ENCODE assay signal across 15 mouse cellular contexts in the genomic region with DNA sequence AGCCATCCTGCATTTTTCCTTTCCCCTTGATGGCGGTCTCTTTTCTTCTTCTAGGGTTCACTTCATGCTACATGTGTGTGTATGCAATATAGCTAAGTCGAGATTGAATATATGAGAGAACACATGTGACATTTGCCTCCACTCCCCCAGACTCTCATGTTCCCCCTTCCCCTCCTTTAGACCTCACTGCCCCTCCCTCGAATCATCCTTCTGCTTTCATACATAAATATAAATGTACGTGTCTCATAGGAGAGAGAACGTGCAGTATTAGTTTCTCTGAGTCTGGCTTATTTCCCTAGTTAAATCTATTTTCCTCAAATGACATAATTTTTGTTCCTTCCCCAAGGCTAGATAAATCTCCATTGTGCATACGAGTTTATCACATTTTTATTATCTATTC.
"Had no signal": no experiment of that assay in that cellular context is flagged by ENCODE, and none has a peak within 500 bp of the region (broad histone marks: within the 10 kb centered on the region; RNA-seq: fewer than 3 reads in every experiment).

No protein-coding gene starts in this region.

- DNase-seq: retina, postnatal 1 day; right cerebral cortex, adult 18-20 months; right cerebral cortex, postnatal 14 days; right cerebral cortex, postnatal 25 days; right cerebral cortex, postnatal 4 days; spleen, adult 18-20 months; thymus, adult 18-20 months; thymus, adult 2 months; thymus, postnatal 14 days; thymus, postnatal 25 days; thymus, postnatal 36 days; thymus, postnatal 4 days had no signal

- H3K4me3 ChIP-seq: neural tube, embryonic 12.5 days; stomach, embryonic 15.5 days had no signal

- H3K27ac ChIP-seq: neural tube, embryonic 12.5 days; stomach, embryonic 15.5 days; stomach, postnatal 0 days had no signal

- H3K4me2 ChIP-seq: neural tube, embryonic 12.5 days; stomach, embryonic 15.5 days had no signal

- H3K9me3 ChIP-seq: stomach, embryonic 15.5 days had no signal

- H3K36me3 ChIP-seq: neural tube, embryonic 12.5 days; stomach, embryonic 15.5 days had no signal

- H3K4me1 ChIP-seq: neural tube, embryonic 12.5 days; stomach, embryonic 15.5 days had no signal

- H3K9ac ChIP-seq: neural tube, embryonic 12.5 days; stomach, embryonic 15.5 days had no signal

- H3K27me3 ChIP-seq: neural tube, embryonic 12.5 days; stomach, embryonic 15.5 days had no signal
